Mouse (Mus musculus): Measurements from ENCODE around the gene Vezf1. TPM values are rescaled to one million over a fixed set of nuclear protein-coding genes. Genes with fewer than 3 reads are reported as not detected.
A peak's percentile ranks its signal among the peaks of the same experiment; 100 is the strongest.

Gene Vezf1
- total RNA-seq, 2 experiments from 2014 or later, result 27.8 to 28.3 TPM

DNA sequence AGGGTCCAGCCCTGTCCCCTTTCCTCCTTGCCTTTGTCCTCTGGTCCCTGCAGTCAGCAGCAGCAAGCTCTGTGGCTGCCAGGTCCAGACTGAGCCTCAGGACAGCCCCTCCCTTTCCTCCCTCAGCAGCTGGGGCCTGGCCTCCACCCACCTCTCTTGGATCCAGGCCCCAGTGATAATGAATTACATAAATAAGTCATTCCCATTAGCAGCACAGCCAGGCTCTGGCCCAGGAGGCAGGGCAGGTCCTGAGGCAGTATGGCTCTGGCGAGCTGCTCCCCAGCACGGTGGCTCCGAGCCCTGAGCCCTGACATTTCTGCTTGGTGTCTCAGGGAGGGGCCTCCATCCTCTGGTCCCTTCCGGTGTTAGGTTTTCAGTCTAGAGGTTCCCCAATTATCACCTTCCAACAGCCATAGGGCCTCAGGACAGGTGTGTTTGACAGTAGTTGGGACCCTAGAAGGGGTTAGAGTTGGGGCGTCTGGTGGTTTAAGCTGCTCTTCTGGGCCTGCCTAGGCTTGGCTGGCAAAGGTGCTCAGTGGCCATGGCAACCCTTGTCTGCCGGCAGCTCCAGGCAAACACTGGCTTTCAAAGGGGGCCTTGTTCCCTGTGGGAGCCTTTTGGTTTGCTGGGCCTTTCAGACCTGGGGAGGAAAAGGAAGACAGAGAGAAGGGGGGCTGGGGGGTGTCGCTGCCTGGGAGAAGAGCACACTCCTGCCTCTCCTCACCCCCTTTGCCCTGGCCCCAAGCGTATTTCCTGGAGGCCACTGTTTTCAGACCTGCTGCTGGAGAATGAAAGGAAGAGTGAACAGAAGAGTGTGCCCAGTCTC lies 51.0 kb downstream of the Vezf1 start:
- TF ChIP-seq CTCF (IDR thresholded peaks at IDR 0.05), result no peak
- intact Hi-C loops (cut with DNase I), result loop anchor here (1.0 to 2.0 kb wide), 2 partner anchors 20 to 44 kb away; no protein-coding TSS in a partner anchor
- peak; percentile 27 to 58 for DNase-seq (ENCODE audit: extremely low spot score in 1 of 2, low spot score in 2 of 2)
- Histone ChIP-seq H3K27ac (peak overlapping the region; percentile 70), H3K4me3 (no peak overlapping the region)

- intact Hi-C loops (cut with DNase I), result no loop called here
Observed at GRCm38 (mm10) chr11:88122545-88122944, 54.5 kb downstream of the Vezf1 start.

GRCm38 (mm10) chr11:88123021-88123420 lies 54.9 kb downstream of the Vezf1 start:
- intact Hi-C loops (cut with DNase I), result no loop called here
- no peak overlapping the region for H3K4me3 ChIP-seq
- no peak for DNase-seq (ENCODE audit: extremely low spot score in 1 of 2, low spot score in 2 of 2)
- no peak for TF ChIP-seq CTCF (IDR thresholded peaks at IDR 0.05)
- no peak overlapping the region for H3K27ac ChIP-seq

More at GRCm38 (mm10) chr11:88122545-88122944, 54.5 kb downstream of the Vezf1 start:
- no peak for TF ChIP-seq CTCF (IDR thresholded peaks at IDR 0.05)
- DNase-seq (ENCODE audit: extremely low spot score in 1 of 2, low spot score in 2 of 2), result no peak
- H3K27ac ChIP-seq, result no peak overlapping the region
- no peak overlapping the region for H3K4me3 ChIP-seq

- TF ChIP-seq CTCF (IDR thresholded peaks at IDR 0.05), result no peak
- no peak for DNase-seq (ENCODE audit: extremely low spot score in 1 of 2, low spot score in 2 of 2)
- no peak overlapping the region for H3K27ac ChIP-seq
- H3K4me3 ChIP-seq, result no peak overlapping the region
- intact Hi-C loops (cut with DNase I), result no loop called here
Observed at GRCm38 (mm10) chr11:88123731-88124130, 55.7 kb downstream of the Vezf1 start.

DNA sequence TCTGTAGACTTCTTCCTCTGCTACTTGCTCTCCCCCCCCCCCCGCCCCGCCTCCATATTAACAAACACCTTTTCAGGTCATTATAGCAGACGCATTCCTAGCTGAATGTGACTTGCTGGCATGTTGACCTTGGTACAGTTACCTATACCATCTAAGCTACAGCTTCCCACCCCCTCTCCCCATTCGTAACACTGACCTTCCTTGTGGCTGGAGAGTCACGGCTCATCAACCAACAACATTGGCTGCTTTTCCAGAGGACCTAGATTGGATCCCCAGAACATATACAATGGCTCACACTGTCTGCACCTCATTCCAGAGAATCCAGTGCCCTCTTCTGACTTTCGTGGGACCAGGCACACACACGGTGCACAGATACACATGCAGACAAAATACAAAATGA lies 57.4 kb downstream of the Vezf1 start:
- no peak for DNase-seq (ENCODE audit: extremely low spot score in 1 of 2, low spot score in 2 of 2)
- no peak overlapping the region for H3K27ac ChIP-seq

DNA sequence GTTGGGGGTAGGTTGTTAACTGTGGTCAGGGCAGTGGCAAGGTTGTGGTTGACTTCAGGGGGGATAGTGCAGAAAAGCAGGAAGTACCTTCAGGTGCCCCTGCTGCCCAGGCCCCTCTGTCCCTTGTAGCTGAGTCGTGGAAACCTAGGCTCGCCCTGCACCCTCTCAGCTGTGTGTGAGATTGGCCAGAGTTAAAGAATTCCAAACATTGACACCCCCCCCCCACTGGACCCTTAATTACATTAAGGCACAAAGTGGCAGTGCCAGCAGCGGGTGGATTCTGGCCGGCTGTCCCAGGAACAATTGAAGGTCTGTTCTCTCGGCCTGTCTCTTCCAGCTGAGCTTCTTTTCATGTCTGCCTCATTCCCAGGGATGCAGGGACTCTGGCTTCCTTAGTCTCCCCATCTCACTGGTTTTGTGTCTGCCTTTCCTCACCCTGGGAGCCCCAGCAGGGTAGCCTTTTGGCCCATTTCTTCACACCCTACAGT lies 58.3 kb downstream of the Vezf1 start:
- no peak overlapping the region for H3K4me3 ChIP-seq
- TF ChIP-seq CTCF (IDR thresholded peaks at IDR 0.05), result no peak
- DNase-seq (ENCODE audit: extremely low spot score in 1 of 2, low spot score in 2 of 2), result no peak
- H3K27ac ChIP-seq, result peak overlapping the region; percentile 58
- intact Hi-C loops (cut with DNase I), result no loop called here

More for the DNA sequence above, 57.4 kb downstream of the Vezf1 start:
- intact Hi-C loops (cut with DNase I), result no loop called here
- TF ChIP-seq CTCF (IDR thresholded peaks at IDR 0.05), result no peak
- H3K4me3 ChIP-seq, result no peak overlapping the region

- intact Hi-C loops (cut with DNase I), result no loop called here
- DNase-seq (ENCODE audit: extremely low spot score in 1 of 2, low spot score in 2 of 2), result no peak
- H3K4me3 ChIP-seq, result no peak overlapping the region
- TF ChIP-seq CTCF (IDR thresholded peaks at IDR 0.05), result no peak
- no peak overlapping the region for H3K27ac ChIP-seq
Observed at GRCm38 (mm10) chr11:88128461-88128860, 60.4 kb downstream of the Vezf1 start.

DNA sequence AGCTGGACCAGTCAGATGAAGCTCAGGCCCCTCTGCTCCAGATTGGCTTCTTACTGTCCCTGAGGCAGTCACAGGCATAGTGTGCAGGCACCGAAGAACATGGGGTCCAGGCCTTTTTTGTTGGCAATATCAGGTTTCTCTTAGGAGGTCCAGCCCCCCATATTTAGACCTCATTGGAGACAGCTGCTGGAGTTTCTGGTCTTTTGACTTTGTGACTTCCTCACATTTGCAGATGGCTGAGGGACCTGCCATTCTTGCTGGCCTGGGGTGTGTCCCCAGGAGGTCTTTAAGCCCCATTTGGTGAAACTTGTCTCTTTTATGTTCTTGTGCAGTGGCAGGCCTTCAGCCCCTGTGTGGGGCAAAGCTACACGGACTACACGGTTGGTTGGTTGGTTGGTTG lies 61.2 kb downstream of the Vezf1 start:
- H3K4me3 ChIP-seq, result no peak overlapping the region
- no peak overlapping the region for H3K27ac ChIP-seq
- no peak for TF ChIP-seq CTCF (IDR thresholded peaks at IDR 0.05)
- no peak for DNase-seq (ENCODE audit: extremely low spot score in 1 of 2, low spot score in 2 of 2)
- intact Hi-C loops (cut with DNase I), result no loop called here

GRCm38 (mm10) chr11:88129935-88130334 lies 61.9 kb downstream of the Vezf1 start:
- no peak for TF ChIP-seq CTCF (IDR thresholded peaks at IDR 0.05)
- no peak overlapping the region for H3K4me3 ChIP-seq
- H3K27ac ChIP-seq, result no peak overlapping the region
- intact Hi-C loops (cut with DNase I), result no loop called here
- DNase-seq (ENCODE audit: extremely low spot score in 1 of 2, low spot score in 2 of 2), result no peak

DNA sequence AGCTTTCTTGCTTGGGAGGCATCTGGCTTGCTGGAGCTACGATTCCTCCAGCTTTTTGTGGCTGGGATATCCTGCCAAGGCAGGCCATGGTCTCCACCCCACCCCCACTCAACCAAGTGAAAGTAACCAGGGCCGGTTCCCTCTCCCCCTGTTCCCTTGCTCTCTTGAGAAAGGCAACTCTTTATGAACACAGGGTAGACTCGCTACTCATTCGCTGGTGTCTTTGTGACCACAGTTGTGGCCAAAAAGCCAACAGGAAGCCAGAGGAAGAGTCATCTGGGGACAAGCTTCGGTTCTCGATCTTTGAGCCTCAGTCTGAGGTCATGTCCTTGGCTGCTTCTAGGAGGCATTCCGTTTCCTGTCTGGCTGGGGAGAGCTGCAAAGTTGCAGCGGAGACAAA lies 63.8 kb downstream of the Vezf1 start:
- Histone ChIP-seq H3K27ac (peak overlapping the region; percentile 63), H3K4me3 (no peak overlapping the region)
- DNase-seq (ENCODE audit: extremely low spot score in 1 of 2, low spot score in 2 of 2), result no peak
- no peak for TF ChIP-seq CTCF (IDR thresholded peaks at IDR 0.05)
- intact Hi-C loops (cut with DNase I), result no loop called here

Other genes starting within 250 kb of the Vezf1 start
- under 1 TPM; 0.45 to 0.75 TPM for gene Lpo, start 240.0 kb upstream of the Vezf1 start, total RNA-seq (2021)
- 1 to 10 TPM; 4.0 to 5.8 TPM for gene Mks1, start 215.1 kb upstream of the Vezf1 start, total RNA-seq (2021)
- under 1 TPM; 0.11 to 0.19 TPM for gene Epx, start 192.7 kb upstream of the Vezf1 start, total RNA-seq (2021)
- not detected for gene Olfr462, start 176.0 kb upstream of the Vezf1 start, total RNA-seq (2021)
- gene Olfr463, start 170.9 kb upstream of the Vezf1 start, total RNA-seq (2021), result not detected
- 1 to 10 TPM; 2.0 to 2.7 TPM for gene Olfr464, start 147.3 kb upstream of the Vezf1 start, total RNA-seq (2021)
- 100 to 1,000 TPM; 578 to 608 TPM for gene Dynll2, start 80.7 kb upstream of the Vezf1 start, total RNA-seq (2021)
- 100 to 1,000 TPM; 184 to 190 TPM for gene Srsf1, start 20.9 kb upstream of the Vezf1 start, total RNA-seq (2021)
- gene Cuedc1, start 29.8 kb downstream of the Vezf1 start, total RNA-seq (2021), result 10 to 100 TPM; 31.4 to 31.7 TPM
- gene Mrps23, start 136.1 kb downstream of the Vezf1 start, total RNA-seq (2021), result 10 to 100 TPM; 66.4 to 71.1 TPM
- not detected for gene Ccdc182, start 225.8 kb downstream of the Vezf1 start, total RNA-seq (2021)